Mouse (Mus musculus) testis, adult 2 months (tissue): ENCODE results near the gene Atxn2.

Experiments used
- CTCF ChIP-seq: fragments of 200-500 bp; IDR thresholded peaks from 2 replicates; pipeline ENCODE4 v1.5.1; 2012; ENCODE audit warnings: low read depth, mild to moderate bottlenecking, inconsistent platforms, low read length, moderate library complexity; ENCODE audit not compliant: control insufficient read depth, insufficient read depth, insufficient replicate concordance
- POLR2A ChIP-seq: fragments of 200-500 bp; IDR thresholded peaks from 2 replicates; pipeline ENCODE4 v1.6.1; 2012; ENCODE audit warnings: low read depth, mild to moderate bottlenecking, inconsistent platforms, low read length, moderate library complexity; ENCODE audit not compliant: control insufficient read depth

DNA sequence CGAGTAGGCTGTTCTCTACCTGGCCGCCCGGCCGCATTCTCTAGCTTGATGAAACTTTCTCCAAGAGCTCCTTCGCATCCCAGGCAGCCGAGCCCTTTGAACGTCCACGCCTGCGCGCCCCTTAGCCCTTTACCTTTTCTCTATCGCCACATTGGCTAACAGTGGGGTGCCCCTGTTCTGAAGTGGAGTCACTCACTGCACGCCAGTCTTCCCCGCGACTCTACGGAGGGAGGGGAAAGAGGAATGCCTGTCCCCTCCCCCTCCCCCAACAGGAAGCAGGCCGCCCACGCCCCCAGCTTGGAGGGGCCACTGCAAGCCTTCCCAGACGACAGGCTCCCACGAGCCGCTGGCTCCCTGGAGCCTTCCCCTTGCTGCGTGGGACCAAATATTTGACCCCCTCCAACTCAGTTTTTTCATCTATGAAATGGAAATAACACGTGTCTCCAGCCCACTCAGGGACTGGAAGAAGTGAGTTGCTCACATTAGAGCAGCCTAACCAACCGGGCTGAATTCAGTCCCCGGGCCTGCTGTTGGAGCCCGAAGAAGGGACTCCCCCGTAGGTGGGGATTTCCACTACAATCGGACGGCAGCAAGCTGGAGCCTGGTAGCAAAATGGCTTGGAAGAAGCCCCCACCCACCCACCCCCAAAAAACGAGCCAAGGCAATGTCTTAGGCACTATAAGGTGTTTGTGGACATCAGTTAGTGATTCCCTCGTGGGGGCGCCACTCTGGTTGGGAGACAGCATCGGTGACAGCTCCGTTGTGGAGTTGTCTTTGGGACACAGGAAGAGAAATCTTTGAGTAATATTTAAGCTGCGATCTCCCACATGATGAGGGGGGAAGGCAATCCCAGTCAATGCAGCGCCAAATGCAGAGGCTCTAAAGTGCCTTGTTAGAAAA lies 126.6 kb downstream of the Atxn2 start, which contains the start of gene Sh2b3:
- TF ChIP-seq CTCF (no peak), POLR2A (no peak)
